Mouse (Mus musculus): Measurements from ENCODE around the gene Abca1. TPM values are rescaled to one million over a fixed set of nuclear protein-coding genes. Genes with fewer than 3 reads are reported as not detected.

The Abca1 gene
- polyA plus RNA-seq, 1 experiment from 2014 or later, result 6.8 TPM

DNA sequence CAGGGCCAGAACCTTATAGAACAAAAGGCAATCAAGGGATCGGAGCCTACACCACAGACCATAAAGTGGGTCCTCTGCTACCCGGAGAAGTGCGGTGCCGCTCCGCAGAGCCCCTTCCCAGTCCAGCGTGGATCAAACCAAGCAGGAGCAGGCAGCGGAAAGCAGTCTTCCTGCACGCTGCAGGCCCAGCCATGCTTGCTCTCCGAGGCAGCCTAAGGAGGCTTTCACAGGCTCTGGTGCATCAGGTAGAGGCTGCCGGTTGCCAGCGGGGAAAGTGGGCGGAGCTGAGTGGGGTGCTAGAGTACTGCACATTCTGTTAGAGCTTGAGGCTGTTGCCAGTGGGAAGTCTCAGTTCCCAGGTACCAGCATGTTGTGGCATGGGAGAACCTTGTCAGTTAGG, 170.4 kb downstream of the Abca1 start, which contains the start of gene Nipsnap3a:
Gene Nipsnap3a (plus strand): TSS at position 25 of the 400 bp plus-strand sequence.
- Histone ChIP-seq H3K4me2 (replicated peaks; ENCODE audit: low read depth, low read length) (peak within 1 kb of the TSS; percentile 51), H3K4me1 (ENCODE audit: control insufficient read depth, insufficient read depth, low read length) (no peaks in the 10 kb centered on the region), H3K27ac (ENCODE audit: low read length) (no peak within 1 kb of the TSS), H3K4me3 (ENCODE audit: low read depth, low read length) (0 out of 2 replicates have a peak within 1 kb of the TSS, but pooled peaks have one; percentile 5), H3K36me3 (ENCODE audit: control insufficient read depth, insufficient read depth, low read length) (no peaks in the 10 kb centered on the region), H3K9me3 (ENCODE audit: control insufficient read depth, low read depth, low read length) (0 out of 2 replicates have a peak, but pooled peaks cover 3% of the 10 kb centered on the region), H3K27me3 (ENCODE audit: control insufficient read depth, insufficient read depth, low read length) (no peaks in the 10 kb centered on the region), H3K9ac (replicated peaks; ENCODE audit: low read depth, low read length) (no peak within 1 kb of the TSS; the same call in 1 of the 2 replicates)
- WGBS, result 32% methylated on average over 12 of the region's 12 CpGs
- ATAC-seq (ENCODE audit: insufficient number of reproducible peaks, insufficient read depth, low FRiP score, low read depth), result 0 out of 2 replicates have a peak, but pooled peaks have one; percentile 37

DNA sequence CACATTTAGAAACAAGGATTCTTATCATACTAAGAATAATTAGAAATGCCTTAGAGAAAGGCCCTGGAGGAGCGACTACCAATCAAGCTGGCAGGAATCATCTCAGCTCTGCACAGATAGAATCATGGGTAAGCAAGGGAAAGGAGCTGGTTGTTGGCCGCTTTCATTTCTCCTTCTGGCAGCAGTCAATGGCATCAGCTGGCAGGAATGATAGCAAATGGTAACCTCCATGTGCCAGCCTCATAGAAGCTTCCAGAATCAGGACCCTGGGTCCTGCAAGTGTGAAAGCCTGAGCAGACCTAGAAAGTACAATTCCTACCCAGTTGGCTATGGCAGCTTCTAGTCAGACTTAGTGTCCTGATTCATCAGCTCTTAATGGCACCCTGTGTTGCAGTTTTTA, 173.4 kb downstream of the Abca1 start:
- ATAC-seq (ENCODE audit: insufficient number of reproducible peaks, insufficient read depth, low FRiP score, low read depth), result no peak
- WGBS, result 83% methylated on average over 2 of the region's 2 CpGs

GRCm38 (mm10) chr4:52985216-52985615, 174.5 kb downstream of the Abca1 start:
- no peak overlapping the region for H3K9ac ChIP-seq (replicated peaks; ENCODE audit: low read depth, low read length)
- H3K27ac ChIP-seq (ENCODE audit: low read length), result no peak overlapping the region
- no peaks in the 10 kb centered on the region for H3K36me3 ChIP-seq (ENCODE audit: control insufficient read depth, insufficient read depth, low read length)
- 66% methylated on average over 2 of the region's 2 CpGs for WGBS
- no peak for ATAC-seq (ENCODE audit: insufficient number of reproducible peaks, insufficient read depth, low FRiP score, low read depth)
- no peak overlapping the region for H3K4me3 ChIP-seq (ENCODE audit: low read depth, low read length)
- H3K4me1 ChIP-seq (ENCODE audit: control insufficient read depth, insufficient read depth, low read length), result no peaks in the 10 kb centered on the region
- H3K9me3 ChIP-seq (ENCODE audit: control insufficient read depth, low read depth, low read length), result no peaks in the 10 kb centered on the region
- no peaks in the 10 kb centered on the region for H3K27me3 ChIP-seq (ENCODE audit: control insufficient read depth, insufficient read depth, low read length)
- no peak overlapping the region for H3K4me2 ChIP-seq (replicated peaks; ENCODE audit: low read depth, low read length)

More for the DNA sequence above, 173.4 kb downstream of the Abca1 start:
- no peak overlapping the region for H3K9ac ChIP-seq (replicated peaks; ENCODE audit: low read depth, low read length)
- no peak overlapping the region for H3K27ac ChIP-seq (ENCODE audit: low read length)
- H3K4me2 ChIP-seq (replicated peaks; ENCODE audit: low read depth, low read length), result no peak overlapping the region
- H3K27me3 ChIP-seq (ENCODE audit: control insufficient read depth, insufficient read depth, low read length), result no peaks in the 10 kb centered on the region
- H3K9me3 ChIP-seq (ENCODE audit: control insufficient read depth, low read depth, low read length), result 0 out of 2 replicates have a peak, but pooled peaks cover 3% of the 10 kb centered on the region
- no peak overlapping the region for H3K4me3 ChIP-seq (ENCODE audit: low read depth, low read length)
- no peaks in the 10 kb centered on the region for H3K4me1 ChIP-seq (ENCODE audit: control insufficient read depth, insufficient read depth, low read length)
- H3K36me3 ChIP-seq (ENCODE audit: control insufficient read depth, insufficient read depth, low read length), result no peaks in the 10 kb centered on the region

Other genes with a start within 250 kb of the Abca1 start
- gene Olfr272, start 240.7 kb downstream of the Abca1 start, polyA plus RNA-seq (2014; fragmentation: Nextera tagmentation; extraction: Ambion mirVana), result not detected in 2 replicates
- not detected in 2 replicates for gene Olfr270, start 195.3 kb downstream of the Abca1 start, polyA plus RNA-seq (2014; fragmentation: Nextera tagmentation; extraction: Ambion mirVana)
- not detected in 2 replicates for gene Nipsnap3a, start 170.6 kb downstream of the Abca1 start, polyA plus RNA-seq (2014; fragmentation: Nextera tagmentation; extraction: Ambion mirVana)
- gene Nipsnap3b, start 148.0 kb downstream of the Abca1 start, polyA plus RNA-seq (2014; fragmentation: Nextera tagmentation; extraction: Ambion mirVana), result 90.2 and 91.8 TPM in 2 replicates

Measured in stomach, embryonic 14.5 days (tissue).